Mouse (Mus musculus) activated CD4-positive, CD25-positive, alpha-beta regulatory T cell, adult 4 months (primary cell): ENCODE results near the gene Cnot11. TPM values are rescaled to one million over a fixed set of nuclear protein-coding genes. Genes with fewer than 3 reads are reported as not detected.

ENCODE experiments used
- ATAC-seq: one replicate; pipeline ENCODE4 v1.8.0; 2017
- polyA plus RNA-seq, 2 experiments: library from polyadenylated mRNA; unstranded; fragments of 100-300 nt; shearing (Covaris generic); gene quantifications; one replicate each; pipeline ENCODE4 v1.2.1; 2017

The Cnot11 gene
- polyA plus RNA-seq, 2 experiments from 2014 or later: 3.0 to 5.6 TPM

- peak; percentile 81 for ATAC-seq
Measured at GRCm38 (mm10) chr1:39535515-39536311, 921 bp downstream of the Cnot11 start.

- ATAC-seq: no peak
Measured at GRCm38 (mm10) chr1:39536701-39537100, 1.9 kb downstream of the Cnot11 start.

GRCm38 (mm10) chr1:39537631-39538380, 3.0 kb downstream of the Cnot11 start:
- no peak for ATAC-seq

- no peak for ATAC-seq
Measured at GRCm38 (mm10) chr1:39540592-39540991, 5.8 kb downstream of the Cnot11 start.

GRCm38 (mm10) chr1:39545589-39545988, 10.8 kb downstream of the Cnot11 start:
- ATAC-seq: no peak

GRCm38 (mm10) chr1:39546160-39546866, 11.5 kb downstream of the Cnot11 start:
- ATAC-seq: no peak

GRCm38 (mm10) chr1:39547238-39547637, 12.4 kb downstream of the Cnot11 start:
- ATAC-seq: no peak

GRCm38 (mm10) chr1:39549831-39550230, 15.0 kb downstream of the Cnot11 start:
- no peak for ATAC-seq

GRCm38 (mm10) chr1:39555556-39556415, 21.0 kb downstream of the Cnot11 start:
- ATAC-seq: peak; percentile 23

GRCm38 (mm10) chr1:39559009-39559408, 24.2 kb downstream of the Cnot11 start:
- peak; percentile 69 for ATAC-seq

- no peak for ATAC-seq
Measured at GRCm38 (mm10) chr1:39561920-39562319, 27.1 kb downstream of the Cnot11 start.

- no peak for ATAC-seq
Measured at GRCm38 (mm10) chr1:39563161-39563560, 28.4 kb downstream of the Cnot11 start.

GRCm38 (mm10) chr1:39564603-39565002, 29.8 kb downstream of the Cnot11 start:
- ATAC-seq: no peak

- ATAC-seq: no peak
Measured at GRCm38 (mm10) chr1:39568079-39568478, 33.3 kb downstream of the Cnot11 start.

GRCm38 (mm10) chr1:39571653-39572052, 36.9 kb downstream of the Cnot11 start:
- ATAC-seq: peak; percentile 44

GRCm38 (mm10) chr1:39573890-39574289, 39.1 kb downstream of the Cnot11 start:
- no peak for ATAC-seq

- peak; percentile 17 for ATAC-seq
Measured at GRCm38 (mm10) chr1:39575778-39576375, 41.1 kb downstream of the Cnot11 start.

GRCm38 (mm10) chr1:39576431-39577243, 41.8 kb downstream of the Cnot11 start:
- peak; percentile 29 for ATAC-seq

GRCm38 (mm10) chr1:39577253-39577705, 42.5 kb downstream of the Cnot11 start, which contains the start of gene Rnf149:
Rnf149 (minus strand) TSS chr1:39577405.
- peak; percentile 80 for ATAC-seq

GRCm38 (mm10) chr1:39578446-39578845, 43.7 kb downstream of the Cnot11 start:
- ATAC-seq: no peak

- no peak for ATAC-seq
Measured at GRCm38 (mm10) chr1:39579139-39579538, 44.3 kb downstream of the Cnot11 start.
